Mouse (Mus musculus) lung, postnatal 10 days (tissue): Measurements from ENCODE around the gene Tex35.

ENCODE experiments used
- DNase-seq: peaks from one replicate; pipeline ENCODE4 v3.0.0; 2021

The Tex35 gene

DNA sequence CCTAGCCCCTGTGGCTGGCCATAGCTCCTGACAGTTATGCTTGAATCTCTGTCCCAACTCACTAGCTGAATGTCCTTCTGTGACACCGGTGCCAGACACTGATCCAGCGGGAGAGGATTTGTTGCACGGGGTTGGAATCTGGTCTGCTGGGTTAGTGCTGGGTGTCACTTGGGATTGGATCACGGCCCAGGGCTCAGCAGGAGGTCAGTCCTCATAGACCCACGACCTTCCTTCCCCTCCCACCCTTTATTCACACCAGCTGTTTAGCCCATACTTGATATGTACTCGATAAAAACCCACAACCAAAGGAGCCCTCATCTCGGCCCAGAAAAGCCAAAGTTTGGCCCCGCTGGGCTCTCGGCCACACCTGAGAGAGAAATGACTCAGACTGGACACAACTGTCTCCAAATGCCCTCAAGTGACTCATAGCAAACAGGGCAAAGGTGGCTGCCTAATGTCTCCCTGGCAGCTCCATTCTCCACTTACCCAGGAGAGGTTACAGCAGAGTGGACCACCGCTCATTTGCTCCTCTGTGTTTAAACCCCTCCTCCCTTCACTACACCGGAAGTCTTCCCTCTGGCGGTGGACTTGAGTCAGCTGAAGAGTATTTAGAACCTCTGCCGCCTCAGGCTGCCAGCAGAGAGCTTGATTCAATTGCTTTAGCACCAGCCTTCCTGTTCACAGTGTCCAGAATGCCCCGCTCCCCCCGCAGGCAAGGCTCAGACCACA, 27.2 kb downstream of the Tex35 start:
- peak; percentile 50 for DNase-seq

DNA sequence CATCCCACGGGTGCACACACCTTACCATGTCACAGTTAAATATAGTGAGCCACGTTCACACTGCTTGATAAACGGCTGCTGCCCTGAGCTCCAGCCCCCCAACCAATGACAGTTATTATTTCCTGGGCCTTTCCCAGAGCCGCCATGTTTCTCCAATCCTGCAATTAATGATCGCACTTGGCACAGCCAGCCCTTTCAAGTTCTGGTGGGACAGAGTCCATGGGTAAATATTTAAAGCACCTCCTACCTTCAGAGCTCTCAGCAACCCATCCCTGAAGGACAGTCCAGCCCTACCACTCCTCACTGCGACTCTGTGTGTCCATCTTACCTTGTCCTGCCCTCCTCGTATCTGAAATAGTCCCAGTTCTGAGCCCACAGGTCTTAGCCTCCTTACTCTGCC, 28.4 kb downstream of the Tex35 start:
- no peak for DNase-seq

DNA sequence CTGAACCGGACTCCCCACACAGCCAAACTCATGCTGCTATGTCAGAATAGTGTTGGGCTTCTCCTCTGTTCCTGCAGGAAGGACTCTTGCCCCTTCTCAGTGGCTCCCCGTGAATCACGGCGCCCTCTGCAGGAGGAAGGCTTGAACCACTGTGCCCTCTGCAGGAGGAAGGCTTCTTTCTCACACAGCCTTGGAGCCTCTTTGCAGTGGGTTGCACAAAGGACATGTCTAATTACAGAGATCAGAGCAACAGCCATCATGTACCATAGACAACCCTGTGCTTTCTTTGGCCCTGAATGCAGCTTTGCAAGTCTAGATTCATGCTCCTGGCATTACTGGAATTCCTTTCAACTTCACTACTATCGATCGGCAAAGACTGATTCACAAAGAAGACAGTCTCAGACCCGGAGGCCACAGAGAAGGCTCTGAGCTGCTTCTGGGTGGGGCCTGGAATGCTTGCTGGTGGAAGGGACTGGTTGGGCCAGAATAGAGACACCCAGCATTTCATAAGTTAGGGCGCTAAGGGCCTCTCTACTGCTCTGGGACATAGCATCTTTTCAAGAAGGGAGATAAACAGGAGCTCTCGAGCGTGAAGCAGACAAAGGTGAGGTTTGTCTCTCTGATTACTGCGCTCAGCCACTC, 29.0 kb downstream of the Tex35 start:
- DNase-seq, result peak; percentile 74

DNA sequence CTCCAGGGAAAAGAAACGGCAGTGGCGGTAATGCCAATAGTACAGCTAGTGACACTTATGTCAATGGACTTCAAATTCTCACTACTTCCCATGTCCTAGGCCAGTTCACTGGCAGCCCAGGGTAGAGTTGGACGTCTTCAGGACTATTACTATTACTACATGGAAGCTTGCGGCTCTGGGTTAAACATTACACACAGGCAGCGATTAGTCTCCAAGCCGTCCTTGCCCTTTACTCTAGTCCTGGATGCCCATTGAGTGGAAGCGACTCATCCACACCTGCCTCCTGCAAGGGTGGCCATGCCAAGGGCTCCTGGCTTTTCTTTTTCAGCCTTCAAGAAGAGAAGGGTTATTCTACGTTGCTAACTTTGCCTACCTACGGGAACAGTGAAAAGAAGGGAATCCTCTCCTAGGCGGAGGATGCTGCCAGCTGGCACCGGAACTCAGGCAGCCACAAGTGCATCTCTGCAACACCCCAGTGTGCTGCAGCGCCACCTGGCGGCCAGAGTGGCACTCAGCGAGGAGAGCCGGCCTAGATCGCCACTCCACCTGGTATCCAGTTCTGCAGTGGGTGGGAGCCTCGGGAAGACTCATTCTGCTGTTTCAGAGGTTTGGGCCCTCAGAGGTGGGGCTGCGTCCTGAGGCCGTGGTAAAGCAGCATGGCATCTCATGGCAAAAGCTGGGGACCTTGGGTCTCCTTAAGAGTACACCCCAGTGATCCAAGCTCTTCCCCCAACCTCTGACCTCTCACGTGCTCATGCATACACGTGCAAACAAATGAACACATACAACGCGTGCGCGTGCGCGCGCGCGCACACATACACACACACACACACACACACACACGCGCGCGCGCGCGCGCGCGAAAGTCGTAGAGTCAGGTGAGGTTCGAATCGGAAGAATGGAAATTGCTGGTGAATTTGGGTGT, 31.4 kb downstream of the Tex35 start:
- DNase-seq, result peak; percentile 94

DNA sequence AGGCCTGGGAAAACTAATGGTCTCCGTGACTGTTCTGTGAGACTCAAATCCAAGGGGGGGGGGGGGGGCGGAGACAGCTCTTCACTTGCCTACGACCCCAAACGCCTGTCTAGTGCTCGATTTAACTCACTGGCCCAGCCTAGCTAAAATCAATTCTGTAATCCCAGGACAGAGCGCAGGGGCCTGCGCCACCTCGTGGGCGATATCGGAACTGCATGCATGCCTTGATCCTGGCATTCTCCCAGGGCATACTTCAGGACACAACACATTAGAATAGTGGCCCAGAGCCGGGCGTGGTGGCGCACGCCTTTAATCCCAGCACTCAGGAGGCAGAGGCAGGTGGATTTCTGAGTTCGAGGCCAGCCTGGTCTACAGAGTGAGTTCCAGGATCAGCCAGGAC, 32.2 kb downstream of the Tex35 start:
- DNase-seq, result peak; percentile 88

DNA sequence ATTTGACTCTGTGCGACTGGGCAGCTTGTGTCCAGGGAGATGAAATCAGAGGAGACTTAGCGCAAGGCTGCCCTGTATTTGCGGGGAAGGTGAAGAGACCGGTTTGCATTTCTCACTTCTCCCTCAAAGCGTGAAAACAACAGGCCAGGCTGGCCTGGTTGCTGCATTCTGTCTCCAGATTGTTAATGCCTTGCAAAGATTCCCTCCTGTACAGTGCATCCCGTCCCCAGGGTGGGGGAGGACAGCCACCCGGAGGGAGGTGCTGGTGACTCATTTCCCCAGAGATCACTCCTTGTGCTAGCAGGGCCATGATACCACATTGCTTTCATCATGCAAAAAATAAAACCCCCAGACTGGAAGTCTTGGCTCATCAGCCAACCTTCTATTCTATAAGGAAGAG, 33.5 kb downstream of the Tex35 start:
- DNase-seq, result no peak

DNA sequence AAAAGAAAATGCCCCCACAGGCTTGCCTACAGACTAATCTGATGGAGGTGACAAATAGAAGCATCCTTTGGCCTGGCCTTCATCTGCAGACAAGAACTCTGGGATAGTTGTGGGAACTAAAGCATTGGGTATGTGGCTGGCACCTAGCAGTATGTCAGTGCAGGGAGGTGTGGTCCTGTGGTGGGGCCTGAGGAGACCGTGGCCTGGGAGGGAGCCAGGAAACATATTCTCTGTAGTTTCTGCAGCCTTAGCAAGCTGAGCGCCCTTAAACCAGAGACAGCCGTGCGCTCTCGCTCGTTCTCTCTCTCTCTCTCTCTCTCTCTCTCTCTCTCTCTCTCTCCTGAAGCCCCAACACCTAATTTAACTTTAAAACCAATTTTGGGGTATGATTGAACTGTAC, 34.1 kb downstream of the Tex35 start:
- DNase-seq, result no peak

DNA sequence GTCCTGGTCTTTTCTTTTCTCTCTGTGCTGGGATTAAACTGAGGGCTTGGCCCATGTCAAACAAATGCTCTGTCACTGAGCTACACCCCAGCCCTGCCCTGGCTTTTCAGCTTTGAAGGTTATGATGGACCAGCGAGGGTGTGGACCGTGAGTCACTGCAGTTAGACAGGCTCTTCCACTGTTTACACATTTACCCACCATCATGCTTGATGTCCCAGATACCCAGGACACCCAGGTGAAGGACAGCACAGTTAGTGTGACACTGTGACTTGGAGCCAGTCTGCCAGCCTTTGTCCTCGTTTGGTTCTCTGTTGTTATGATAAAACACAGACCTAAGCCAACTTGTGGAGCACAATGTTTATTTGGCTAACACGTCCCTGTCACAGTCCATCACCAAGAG, 34.9 kb downstream of the Tex35 start:
- DNase-seq, result peak; percentile 27

DNA sequence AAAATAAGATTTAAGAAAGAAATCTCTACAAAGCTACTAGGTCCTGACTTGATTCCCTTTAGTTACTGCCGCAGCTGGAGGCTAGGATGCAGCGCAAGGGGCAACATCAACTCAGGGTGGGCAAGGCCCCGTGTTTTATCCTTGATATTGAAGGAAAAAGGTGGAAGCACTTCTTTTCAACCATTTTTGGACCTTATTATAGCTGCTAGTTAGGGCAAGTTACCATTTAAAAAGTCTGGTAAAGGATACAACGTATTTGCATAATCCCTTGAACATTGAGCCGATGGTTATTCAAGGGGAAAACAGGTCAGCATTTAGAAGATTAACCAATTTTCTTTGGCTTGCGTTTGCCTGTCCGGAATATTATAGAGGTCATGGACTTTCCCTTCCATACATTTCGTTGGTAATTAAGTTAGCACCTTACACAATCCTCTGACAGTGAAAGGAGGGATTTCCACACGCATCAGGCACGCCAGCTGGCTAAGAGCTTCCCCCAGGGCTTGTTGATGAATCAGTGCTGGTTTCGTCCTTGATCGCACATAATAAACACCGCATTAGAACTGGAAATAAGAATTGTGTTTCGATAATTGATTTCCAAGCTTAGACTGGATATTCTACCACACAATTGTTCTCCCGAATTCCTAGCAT, 39.2 kb downstream of the Tex35 start:
- DNase-seq, result no peak

DNA sequence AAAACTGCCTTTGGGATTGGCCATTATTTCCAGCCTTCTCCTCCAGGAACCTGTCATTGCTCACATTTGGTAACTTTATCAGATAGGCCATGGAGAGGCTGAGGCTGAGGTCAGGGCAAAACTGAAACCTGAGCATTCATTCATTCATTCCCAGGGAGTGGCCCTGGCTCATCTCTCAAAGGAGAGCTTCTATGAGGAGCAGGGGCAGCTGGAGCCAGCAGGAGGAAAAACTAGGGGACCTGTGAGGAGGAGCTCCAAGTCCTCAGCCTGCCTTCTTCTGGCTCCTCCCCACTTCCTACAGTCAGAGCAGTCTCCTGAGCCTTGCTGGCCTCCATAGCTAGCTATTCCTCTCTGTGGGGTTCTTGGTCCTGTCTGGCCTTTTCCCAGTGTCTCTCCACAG, 40.2 kb downstream of the Tex35 start:
- DNase-seq, result no peak

DNA sequence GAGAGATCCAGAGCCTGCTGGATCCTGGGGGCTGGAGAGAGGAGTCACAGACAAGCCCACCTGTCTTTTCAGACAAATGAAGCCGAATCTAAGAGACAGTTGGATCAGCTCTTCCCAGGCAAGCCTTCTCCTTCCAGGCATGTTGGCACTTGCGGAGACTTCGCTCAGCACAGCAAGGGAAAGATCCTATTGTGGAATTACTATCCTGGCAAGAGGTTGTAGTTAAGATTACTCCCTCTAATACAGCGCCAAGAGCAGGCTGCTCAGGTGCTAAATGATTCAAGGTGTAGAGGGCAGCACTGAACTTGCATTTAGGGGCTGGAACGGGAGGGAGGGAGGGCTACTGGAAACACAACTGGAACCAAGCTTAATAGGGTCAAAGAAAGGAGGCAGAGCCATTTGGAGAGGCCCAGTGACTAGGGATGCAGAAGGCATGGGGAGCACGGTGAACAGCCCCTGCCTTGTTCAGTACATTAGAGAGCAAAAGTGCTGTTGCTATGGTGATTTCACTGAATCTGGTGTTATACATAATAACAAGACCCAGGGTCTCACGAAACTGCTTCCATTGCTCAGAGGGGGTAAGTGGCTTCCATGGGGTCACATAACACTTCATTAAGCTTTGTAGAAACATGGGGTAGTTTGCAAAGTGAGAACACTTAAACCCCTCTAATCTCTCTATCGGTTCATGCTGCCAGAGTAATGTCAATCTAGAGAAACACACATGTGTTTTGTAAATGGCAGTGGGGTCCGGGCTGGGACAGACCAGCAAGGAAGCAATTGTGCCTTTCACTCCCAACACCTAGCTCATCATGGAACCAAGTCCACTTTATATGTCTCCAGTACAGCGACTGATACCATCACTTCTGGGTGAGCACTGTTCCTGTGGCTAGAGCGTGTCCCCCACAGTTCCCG, 42.4 kb downstream of the Tex35 start:
- DNase-seq, result peak; percentile 3

DNA sequence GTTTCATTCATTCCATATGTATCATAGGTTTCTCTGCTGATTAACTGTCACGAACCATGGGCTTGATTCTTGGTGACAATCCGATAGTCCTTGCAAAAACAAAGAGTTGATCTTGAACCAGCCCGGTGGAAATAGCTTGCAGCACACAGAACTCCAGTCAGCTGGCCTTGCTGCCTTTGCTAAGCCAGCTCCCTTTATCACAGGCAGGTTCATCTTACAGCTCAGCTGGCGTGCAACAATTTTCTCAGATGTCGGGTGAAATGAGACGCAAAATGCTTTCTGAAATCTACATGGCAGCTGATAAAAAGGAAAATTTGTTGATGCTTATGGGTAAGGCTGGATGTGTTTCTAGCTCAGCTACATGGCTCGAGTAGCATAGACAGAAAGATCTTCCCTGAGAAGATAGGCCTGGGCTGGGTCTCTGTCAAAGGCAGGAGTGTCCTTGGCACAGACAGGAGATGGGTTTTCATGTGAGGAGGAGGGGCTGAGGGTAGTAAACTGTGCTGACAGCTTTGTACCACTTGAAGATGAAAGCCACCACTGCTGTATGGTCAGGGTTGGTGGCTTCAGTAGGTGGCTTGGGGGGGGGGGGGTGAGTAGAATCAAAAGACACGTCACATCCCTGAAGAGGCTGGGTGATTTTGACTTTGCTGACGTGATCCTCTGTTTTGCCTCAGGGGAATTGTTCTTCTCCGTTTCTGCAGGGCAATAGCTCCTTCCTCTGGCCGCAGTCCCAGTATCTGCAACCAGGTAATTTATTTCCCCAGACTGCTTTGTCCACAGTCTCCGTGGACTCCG, 45.0 kb downstream of the Tex35 start:
- no peak for DNase-seq

DNA sequence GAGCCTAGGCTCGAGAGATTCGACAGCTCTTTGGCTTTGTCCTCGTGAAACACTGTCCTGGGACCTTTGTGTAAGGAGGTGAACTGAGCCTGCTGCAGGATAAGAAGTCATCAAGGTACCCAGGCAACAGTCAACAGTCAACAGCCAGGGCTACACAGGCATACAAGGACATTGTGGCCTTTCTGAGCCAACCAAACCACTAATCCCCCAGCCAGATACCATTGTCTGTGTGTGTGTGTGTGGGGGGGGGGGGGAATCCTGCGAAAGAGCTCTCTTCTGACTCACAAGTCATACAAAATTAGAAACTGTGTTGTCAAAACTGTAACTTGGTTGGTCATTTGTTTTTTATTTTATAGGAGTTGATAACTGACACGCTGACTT, 46.0 kb downstream of the Tex35 start:
- DNase-seq, result no peak

DNA sequence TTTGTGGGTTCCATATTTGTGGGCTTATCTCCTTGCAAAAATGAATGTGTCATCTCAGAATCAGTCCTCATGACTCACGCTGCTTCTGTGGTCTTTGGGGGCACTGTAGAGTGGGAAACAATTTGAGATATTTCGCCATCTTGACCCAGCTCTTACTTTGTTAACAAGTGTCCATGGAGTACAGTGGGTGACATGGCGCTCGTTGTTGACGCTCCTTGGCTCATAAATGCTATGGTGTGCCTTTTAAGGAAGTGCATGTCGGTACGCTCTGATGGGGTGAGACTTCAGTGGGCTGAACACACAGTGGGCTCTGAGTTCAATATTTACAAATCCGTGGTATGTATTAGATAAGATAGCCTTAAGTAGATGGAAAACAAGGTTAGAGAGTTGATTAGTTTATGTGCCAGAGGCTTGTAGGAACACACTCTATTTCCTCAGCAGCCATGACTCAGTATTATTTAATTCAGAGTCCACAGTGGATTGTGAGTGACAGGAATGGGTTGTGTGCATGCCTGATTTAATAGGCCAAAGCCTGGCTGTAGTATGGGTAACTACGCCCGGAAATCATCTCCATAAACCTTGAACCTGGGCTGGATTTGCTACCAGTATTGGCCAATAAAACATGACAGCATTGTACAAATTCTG, 46.6 kb downstream of the Tex35 start:
- DNase-seq, result no peak

DNA sequence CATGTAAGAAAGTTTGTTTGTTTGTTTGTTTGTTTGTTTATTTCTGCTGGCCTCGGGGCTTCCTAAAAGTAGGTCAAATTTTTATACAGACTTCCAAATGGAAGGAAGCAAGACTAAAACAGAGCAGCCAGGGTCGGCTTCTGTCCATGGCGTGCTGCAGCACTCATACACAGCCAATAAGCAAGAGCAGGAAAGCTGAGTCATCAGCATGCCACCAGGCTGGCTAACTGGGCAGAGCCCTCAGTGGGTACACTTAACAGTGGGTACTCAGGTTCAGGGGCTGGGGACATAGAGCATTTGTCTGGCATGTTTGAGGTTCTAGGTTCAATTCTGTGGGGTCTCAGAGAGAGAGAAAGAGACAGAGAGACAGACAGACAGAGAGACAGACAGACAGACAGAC, 47.3 kb downstream of the Tex35 start:
- no peak for DNase-seq

DNA sequence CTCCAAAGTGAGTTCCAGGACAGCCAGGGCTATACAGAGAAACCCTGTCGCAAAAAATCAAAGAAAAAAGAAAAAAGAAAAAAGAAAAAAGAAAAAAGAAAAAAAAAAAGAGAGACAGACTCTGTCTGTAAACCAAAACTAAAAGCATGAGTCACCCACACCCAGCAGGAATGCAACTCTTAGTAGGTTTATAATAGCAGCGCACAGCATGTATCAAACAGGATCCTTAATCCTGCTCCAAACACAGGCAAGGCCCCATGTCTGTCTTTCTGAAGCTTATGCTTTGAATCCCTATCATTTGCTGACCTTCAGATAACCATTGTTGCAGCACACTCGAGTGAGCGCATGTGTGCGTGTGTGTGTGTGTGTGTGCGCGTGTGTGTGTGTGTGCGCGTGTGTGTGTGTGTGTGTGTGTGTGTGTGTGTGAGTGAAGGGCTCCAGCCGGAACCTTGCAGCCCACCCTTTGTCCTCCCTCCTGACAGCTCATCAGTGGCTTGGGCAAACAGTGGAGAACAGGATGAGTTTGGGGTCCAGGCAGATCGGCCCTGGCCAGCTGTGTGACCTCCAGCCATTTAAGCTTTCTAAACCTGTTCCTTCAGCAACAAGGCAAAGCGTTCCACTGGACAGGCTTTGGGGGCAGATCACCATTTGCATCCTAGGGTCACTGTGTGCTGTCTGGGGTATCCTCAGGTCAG, 47.9 kb downstream of the Tex35 start:
- peak; percentile 34 for DNase-seq

DNA sequence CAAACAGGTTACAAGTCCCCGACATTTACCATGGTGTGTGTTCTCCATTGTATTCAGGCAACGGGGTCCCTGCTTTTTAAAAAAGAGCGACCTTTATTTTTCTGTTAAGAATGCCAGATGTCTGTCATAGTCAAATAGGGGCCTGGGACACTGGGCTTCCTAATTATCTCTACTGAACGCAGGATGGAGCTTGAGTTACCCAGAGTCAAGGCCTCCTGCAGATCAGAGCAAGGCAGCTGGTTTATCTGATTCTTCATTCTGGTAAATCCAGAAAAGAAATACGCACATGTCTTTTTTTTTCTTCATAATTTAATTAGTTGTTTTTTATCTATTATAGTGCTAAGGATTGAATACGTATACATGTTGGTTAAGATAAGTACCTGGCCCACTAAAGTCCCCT, 52.6 kb downstream of the Tex35 start:
- DNase-seq, result no peak

DNA sequence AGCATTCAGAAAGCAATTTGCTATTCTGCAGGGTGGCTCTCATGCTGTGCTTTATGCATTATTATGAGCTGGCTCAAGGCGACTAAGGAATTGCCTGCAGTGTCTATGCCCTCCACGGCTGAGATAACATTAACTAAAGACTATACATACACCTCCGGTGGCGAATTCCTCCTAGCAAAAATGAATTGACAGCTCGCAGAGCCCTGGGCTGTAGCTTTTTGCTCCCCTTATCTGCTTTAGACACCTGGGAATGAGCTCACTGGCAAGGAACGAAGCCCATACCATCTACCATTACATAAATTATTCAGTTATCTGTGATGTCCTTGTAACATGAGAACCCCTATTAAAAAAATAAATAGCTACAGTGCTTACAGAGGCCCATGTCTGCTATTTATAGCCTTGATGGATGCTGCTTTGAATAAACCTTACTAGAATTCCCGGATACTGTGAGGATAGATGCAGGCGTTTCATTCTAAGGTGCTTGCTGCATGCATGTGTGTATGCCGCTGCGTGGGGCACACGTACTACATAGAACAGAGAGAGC, 53.1 kb downstream of the Tex35 start:
- DNase-seq, result no peak

DNA sequence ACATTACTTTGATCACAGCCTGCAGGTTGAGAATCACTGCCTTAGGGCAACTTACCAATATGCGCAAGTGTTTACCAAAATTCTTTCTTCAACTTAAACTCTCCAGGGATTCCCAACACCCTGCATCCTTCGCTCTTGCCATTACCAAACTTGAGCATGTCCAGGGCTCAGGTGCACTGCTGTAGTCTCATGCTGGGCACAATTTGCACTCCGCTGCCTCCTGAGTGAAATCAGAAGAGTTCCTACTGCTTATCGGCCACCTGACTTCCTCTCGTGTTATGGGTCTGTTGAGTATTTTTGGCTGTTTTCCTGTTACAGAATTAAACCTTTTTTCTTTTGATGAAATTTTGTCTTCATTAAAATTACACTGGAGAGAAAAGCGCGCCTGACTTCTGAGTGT, 53.8 kb downstream of the Tex35 start:
- DNase-seq, result no peak

DNA sequence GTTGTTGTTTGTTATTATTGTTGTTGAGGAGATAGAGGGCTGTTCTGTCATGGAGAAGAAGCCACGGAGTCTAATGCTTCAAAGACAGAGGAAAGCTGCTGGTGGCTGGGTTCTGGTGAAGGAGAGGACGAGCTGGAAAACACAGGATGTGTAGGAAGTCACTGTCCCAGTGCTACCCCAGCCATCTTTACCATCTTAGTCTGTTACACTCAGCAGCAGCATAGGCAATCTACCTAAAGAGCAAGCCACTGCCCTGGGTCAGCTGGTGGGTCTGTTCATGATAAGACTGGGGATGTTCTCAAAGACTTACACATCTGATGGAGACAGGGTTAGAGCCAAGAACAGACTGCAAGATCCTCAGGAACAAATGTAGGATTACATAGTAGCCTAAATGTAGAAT, 58.6 kb downstream of the Tex35 start:
- DNase-seq, result no peak
